Mouse (Mus musculus): ENCODE measurements around the gene Gng8. TPM values are rescaled to one million over a fixed set of nuclear protein-coding genes. Genes with fewer than 3 reads are reported as not detected.

Gene Gng8
- under 1 TPM; 0.37 to 0.71 TPM for total RNA-seq (2021)
- long read RNA-seq, experiment 1 = 0 reads
- long read RNA-seq, experiment 2 = 0 reads

DNA sequence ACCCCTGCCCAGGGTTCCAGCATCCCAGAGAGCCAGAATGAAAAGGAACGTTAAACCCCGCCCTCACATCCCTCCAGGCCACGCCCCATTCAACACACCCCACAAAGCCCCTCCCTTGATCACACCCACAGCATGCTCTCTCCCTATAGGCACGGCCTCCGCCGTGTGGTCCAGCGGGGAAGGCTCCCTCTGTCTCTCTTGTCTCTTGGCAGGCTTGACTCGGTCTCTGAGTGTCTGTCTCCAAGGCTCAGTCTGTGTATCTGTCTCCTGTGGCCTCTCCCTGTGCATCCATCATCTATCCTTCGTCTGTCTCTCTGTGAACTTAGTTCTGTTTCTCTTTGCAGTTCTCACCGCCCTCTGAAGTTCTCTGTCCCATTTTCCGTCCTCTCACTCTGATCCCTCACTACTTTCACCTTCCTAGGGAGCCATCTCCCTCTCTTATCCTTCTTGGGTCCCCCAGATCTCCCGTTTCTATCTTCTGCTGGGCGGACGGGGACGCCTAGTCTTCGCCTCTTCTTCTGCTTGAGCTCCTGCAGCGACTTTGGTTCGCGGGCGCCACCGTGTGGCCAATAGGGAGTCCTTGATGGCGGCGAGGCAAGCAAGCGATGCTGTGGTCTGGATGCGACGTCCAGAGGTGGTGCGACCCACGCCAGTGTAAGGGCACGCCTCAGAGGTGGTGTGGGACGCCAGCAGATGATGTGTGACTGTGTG, at the start of gene Gng8:
Gene Gng8, plus strand, starts transcription at position 146 of the 711 bp plus-strand sequence.
- peak; percentile 87 for DNase-seq (ENCODE audit: low spot score)

DNA sequence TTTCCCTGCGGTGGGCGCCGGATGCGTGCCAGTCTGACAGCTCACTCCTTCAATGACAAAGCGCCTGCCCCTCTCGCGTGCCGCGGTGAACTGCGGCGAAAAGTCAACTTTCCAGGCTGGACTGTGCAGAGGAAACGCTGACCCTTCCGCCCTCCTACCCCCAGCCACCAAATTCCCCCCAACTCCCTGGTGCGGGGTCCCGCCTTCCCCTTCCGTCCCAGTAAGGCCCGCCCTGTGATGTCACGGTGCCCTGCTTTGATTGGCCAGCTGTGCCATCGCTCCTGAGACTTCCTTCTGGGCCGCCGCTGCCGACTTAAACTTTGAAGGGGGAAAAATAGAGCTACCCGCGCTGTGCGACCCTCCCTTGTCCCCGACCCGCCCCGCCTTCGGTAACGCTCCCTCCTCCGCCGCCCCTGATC, 48.9 kb upstream of the Gng8 start, which contains the start of gene Prkd2:
Gene Prkd2, plus strand, starts transcription at position 258 of the 419 bp plus-strand sequence.
- DNase-seq (ENCODE audit: low spot score) = peak; percentile 94

DNA sequence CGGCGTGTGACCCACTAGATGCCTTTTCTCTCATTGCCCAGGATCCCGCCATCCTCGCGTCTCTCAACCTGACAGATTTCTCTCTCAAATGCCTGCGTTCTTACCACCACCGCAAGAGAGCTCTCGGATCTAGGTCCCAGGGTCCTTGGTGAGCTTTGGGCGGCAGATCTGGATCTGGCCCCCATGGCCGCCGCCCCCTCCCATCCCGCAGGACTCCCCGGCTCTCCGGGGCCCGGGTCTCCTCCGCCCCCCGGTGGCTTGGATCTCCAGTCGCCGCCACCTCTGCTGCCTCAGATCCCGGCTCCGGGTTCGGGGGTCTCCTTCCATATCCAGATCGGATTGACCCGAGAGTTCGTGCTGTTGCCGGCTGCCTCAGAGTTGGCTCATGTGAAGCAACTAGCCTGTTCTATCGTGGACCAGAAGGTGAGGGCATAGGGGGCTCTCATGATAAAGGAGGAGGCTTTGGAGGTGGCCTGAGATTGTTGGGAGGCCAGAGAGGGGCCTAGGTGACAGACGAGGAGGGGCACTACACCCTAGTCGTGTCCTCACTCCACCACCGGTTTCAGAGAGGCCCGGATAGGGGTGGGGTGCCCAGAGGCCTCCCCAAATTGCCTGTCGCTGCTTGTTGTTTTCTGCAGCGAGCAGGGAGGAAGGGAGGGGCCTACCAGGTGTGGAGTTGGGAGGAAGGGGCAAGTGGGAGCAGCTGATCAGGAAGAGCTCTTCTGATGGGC, 48.0 kb upstream of the Gng8 start:
- peak; percentile 25 for DNase-seq (ENCODE audit: low spot score)

DNA sequence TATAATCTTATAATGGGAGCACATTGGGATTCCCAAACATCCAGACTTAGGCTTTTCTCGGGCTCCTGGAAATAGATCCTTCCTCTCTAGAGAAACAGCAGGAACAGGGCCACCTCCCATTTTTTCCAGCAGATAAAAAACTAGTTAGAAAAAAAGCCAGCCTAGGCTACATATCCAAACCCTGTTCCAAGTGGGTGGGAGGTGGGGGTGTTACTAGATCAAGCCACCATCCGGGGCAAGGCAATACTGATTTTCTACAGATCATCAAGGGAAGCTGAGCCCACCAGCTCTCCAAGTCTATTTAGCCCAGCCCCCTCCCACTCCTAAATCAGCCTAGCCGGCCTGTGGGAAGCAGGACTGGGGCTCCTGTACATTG, 46.9 kb upstream of the Gng8 start:
- DNase-seq (ENCODE audit: low spot score) = no peak

DNA sequence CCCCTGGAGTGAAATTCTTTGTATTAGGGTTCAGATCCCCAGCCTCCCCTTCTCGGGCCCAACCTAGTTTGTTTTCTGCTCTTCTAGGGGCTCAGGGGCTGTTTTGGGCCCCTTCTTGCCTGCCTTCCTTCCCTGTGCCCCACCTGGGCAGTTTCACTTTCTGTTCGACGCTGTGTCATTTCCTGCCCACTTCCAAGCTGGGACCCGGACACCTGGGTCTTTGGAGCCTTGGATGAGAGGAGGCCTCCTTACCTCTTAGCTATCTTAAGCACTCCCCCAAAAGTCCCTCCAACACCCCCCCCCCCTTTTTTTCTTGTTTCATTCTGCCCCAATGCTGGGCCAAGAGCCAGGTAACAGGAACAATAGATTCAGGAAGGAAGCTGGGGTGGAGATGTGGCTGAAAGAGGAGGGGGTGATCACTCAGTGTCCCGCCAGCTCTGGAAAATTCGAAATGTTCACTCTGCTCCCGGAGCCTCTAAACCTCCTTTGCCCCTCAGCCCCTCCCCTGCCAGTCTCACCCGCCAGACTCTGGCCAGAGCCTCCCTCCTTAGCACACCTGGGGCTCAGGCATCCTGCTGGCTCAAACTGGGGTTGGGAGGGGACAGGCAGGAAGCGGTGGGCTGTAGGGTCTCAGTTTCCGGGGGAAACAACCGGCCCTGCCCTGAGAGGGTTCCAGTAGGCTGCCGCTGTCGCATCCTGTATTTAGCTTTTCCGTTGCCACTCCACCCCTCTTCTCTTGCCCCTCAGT, 46.3 kb upstream of the Gng8 start:
- peak; percentile 25 for DNase-seq (ENCODE audit: low spot score)

DNA sequence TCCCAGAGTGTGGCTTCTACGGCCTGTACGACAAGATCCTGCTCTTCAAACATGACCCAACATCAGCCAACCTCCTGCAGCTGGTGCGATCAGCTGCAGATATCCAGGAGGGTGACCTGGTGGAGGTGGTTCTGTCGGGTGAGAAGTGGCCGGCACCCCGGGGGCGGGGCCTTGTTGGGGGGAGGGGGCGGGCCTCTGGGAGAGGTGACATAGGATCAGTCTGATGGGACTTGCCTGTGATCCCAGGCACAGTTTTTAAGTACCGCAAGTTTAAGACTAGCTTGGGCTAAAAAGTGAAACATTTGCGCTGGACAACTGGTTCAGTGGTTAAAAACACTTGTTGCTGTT, 45.8 kb upstream of the Gng8 start:
- DNase-seq (ENCODE audit: low spot score) = no peak

DNA sequence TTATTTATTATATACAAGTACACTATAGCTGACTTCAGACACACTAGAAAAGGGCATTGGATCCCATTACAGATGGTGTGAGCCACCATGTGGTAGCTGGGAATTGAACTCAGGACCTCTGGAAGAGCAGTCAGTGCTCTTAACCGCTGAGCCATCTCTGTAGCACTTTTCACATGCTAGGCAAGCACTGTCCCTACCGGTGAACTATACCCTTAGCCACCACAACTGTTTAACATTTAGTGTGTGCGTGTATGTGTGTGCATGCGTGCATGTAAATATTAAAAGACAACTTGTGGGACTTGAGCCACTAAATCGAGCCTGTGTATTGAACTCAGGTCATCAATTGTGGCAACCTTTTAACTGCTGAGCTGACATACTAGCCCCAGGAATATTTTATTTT, 44.8 kb upstream of the Gng8 start:
- DNase-seq (ENCODE audit: low spot score) = no peak

DNA sequence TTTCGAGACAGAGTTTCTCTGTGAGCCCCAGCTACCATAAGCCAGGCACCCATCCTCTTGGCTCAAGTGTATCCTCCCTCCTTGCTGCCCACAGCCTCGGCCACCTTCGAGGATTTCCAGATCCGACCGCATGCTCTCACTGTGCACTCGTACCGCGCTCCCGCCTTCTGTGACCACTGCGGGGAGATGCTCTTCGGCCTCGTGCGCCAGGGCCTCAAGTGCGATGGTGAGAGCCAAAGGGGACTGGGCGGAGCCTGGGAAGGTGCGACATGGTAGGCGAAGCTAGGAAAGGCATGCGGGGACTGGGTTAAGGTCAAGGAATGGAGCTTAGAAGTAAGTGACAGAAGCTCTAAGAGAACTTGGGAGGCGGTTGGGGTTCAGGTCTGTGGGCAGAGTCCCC, 44.1 kb upstream of the Gng8 start:
- no peak for DNase-seq (ENCODE audit: low spot score)

DNA sequence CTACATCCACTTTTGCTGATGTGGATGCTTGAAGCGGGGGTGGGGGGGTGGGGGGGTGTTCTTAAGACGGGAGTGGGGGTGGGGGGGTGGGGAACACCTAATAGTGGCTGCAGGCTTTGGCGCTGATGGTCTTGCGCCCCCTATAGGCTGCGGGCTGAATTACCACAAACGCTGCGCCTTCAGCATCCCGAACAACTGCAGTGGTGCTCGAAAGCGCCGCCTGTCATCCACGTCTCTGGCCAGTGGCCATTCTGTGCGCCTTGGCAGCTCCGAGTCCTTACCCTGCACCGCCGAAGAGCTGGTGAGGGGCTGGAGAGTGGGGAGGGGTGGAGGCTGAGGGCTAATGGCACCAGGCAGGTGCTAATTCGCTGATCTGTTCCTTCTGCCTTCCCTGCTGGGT, 43.0 kb upstream of the Gng8 start:
- peak; percentile 57 for DNase-seq (ENCODE audit: low spot score)

DNA sequence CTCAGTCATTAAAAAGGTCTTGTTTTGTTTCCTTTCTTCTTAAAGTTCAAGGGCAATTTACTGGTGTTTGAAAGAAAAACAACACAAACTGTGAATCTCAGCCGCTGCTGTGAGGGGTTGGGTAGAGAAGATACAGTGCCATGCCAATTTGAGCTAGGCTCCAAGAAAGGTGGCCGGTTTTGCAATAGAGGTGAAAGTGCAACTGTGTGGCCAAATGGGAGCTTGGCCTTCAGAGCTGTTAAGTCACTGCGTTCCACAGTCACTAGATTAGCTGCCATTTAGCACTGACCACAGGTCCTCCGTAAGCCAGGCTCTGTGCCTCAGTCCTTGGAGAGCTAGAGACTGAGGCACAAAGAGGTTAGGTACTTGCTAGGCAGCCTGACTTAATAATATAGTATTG, 40.0 kb upstream of the Gng8 start:
- no peak for DNase-seq (ENCODE audit: low spot score)

DNA sequence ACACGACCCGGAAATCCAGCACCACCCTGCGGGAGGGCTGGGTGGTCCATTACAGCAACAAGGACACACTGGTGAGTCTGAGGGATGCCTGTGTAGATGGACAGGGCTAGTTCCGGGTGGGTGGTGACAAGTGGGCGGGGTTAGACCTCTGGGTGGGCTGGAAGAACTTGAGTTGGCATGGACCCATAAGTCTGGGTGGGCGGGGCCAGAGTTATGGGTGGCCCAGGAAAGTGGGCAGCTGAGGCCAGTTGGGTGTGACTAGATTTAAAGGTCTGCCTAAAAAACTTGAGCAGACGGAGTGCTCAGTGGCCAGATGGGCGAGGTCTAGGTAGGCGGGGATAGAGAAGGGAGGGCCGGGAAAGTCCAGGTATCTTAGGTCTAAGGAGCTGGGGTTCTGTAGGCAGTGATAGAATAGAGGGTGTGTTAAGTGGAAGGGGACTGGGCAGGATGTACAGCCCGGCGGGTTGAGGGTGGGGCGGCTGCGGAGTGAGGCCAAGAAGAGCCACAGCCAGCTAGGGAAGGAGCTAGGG, 38.2 kb upstream of the Gng8 start:
- DNase-seq (ENCODE audit: low spot score) = no peak

DNA sequence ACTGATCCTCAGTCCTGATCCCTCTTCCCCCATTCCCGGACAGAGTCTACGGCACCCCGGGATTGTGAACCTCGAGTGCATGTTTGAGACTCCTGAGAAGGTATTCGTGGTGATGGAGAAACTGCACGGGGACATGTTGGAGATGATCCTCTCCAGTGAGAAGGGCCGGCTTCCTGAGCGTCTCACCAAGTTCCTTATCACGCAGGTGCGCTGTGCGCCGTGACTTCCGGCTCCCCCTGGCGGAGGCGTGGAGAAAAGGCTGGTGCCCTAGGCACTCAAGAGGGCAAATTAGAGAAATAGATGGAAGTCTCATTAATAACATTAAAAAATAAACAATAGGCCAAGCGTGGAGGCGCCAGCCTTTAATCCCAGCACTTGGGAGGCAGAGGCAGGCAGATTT, 33.2 kb upstream of the Gng8 start:
- DNase-seq (ENCODE audit: low spot score) = no peak

DNA sequence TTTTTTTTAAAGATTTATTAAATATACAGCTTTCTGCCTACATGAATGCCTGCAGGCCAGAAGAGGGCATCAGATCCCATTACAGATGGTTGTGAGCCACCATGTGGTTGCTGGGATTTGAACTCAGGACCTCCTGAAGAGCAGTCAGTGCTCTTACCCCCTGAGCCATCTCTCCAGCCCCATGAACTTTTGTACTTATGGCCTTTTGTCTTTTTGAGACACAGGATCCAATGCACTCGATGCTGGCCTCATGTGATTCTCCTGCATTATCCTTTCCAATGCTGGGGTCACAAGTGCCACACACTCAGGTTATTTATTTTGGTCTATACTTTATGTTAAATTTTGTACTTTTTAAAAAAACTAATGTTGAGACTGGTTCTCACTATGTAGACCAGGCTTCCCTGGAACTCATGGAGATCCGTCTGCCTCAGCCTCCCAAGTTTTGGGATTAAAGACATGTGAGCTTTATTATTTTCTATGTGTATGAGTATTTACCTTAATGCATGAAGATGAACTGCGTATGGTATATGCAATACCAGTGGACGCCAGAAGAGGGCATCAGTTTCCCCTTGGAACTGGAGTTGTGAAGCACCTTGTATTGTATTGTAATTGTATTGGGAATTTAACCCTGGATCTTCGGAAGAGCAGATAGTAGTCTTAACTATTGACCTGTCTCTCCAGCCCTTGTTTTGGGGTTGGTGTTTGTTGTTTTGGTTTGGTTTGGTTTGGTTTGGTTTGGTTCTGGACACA, 31.5 kb upstream of the Gng8 start:
- DNase-seq (ENCODE audit: low spot score) = no peak

DNA sequence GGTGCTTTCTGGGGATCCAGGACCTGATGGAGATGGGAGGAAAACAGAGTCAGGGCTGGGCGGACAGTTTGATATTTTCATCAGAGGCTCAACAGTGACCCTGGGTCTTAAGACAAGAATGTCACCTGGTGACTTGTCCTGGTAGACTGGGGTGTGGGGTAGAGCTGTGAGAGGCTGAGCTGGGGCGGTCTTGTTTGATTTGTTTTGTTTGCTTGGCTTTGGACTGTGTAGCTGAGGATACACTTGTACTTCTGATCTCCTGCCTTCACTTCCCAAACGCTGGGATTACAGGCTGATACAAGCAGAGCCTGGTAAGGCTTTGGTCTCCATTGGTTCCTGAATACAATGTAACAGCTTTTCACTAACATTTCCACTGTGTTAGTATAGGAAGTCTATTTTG, 24.1 kb upstream of the Gng8 start:
- DNase-seq (ENCODE audit: low spot score) = no peak

DNA sequence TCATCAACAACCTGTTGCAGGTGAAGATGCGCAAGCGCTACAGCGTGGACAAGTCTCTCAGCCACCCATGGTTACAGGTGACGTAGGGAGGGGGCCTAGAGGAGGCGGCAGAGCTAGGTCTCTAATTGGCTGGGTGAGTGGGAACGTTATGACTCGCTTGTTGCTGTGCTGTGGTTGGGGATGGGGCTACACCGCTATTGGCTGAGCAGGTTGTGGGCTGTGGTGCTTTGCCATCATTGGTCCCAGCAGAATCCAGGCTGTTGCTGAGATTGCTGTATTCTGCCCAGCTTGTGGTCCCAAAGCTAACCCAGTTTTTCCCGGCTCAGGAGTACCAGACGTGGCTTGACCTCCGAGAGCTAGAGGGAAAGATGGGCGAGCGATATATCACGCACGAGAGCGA, 22.1 kb upstream of the Gng8 start:
- DNase-seq (ENCODE audit: low spot score) = no peak

DNA sequence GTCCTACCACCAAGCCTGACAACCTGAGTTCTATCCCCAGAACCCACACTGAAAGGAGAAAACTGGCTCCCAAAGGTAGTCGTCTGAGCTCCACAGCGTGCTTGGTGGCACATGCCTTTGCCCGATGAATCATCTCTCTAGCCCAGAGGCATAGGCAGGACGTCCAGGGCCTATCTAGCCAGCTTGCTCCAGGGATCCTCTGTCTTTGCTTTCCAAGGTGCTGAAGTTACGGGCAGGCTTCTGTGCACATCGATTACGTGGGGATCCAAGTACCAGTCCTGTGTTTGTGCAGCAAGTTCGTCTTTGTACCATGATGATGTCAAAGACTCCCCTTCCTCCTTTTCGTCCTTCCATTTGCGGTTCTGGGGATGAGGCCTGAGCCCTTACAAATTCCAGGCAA, 20.0 kb upstream of the Gng8 start:
- DNase-seq (ENCODE audit: low spot score) = no peak

DNA sequence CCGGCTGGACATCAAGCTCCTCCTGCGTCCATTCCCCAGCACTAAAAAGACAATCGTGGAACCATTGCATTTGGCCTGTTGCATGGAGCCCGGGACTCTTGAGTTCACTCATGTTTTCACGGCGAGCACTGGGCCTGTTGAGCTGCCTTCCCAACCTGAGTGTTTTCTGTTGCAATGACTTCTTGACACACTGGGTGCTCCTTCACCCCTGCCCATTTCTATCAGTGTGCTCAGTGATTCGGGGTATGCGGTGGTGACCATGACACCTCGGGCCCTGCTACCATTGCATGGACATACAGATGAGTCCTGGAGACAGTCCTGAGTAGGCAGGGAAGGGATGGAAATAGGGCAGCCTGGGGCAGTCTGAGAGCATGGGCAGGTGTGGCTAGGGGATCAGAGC, 19.1 kb upstream of the Gng8 start:
- DNase-seq (ENCODE audit: low spot score) = no peak

DNA sequence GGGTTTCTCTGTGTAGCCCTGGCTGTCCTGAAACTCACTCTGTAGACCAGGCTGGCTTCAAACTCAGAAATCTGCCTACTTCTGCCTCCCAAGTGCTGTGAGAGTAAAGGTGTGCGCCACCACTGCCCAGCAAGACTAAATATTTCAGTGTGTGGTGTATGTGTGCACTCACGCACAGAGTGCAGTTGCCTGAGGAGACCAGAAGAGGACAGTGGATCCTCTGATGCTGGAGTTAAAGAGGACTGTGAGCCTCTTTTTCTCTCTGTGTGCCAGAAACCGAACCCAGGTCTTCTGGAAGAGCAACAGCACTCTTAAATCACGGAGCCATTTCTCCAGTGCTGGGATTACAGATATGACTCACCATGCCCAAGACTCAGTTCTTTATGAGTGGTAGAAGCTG, 18.2 kb upstream of the Gng8 start:
- DNase-seq (ENCODE audit: low spot score) = no peak

DNA sequence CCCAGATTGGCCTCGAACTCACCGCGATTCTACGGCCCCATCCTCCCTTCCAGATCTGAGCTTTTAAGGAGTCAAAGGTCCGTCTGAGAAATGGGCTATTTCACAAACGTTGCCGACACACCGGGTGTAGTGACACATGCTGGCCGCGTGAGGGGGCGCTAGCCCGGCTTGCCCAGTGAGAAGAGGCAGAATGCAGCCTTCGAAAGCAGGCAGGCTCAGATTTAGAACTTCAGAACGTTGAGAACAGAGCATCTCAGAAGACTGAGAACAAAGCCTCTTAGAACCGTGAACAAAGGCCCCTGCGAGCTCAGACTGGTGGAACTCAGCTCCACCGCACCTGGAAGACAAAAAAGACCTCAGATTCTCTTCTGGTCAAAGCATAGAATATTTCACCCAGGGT, 17.4 kb upstream of the Gng8 start:
- peak; percentile 86 for DNase-seq (ENCODE audit: low spot score)

DNA sequence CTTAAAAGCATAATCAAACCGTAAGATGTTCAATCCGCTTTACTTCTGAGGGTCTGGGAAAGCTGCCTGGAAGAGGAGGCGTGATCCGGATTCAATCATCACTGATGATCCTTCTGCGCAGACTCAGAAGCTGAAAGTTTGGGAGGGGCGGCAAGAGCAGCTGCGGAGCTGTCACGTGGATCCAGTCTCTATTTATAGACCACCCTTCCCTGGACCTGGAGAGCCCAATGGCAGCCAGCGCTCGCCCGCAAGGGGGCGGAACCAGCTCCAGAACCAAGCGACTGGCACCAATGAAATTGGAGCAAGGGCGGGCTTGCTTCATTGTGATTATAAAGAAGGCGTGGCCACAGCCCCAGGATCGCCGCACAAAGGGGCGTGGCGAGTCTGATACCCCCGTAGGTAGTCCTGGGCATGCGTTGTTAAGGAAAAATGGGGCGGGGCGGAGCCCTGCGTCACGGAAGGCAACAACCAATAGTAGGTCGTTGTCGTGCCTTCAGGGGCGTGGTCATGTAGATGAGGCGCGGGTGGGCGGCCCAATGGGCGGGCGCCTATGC, 16.8 kb upstream of the Gng8 start:
- peak; percentile 100 for DNase-seq (ENCODE audit: low spot score)

DNA sequence AGATGAGACGGTGACA, 16.5 kb upstream of the Gng8 start, which contains the start of gene Dact3:
Gene Dact3, plus strand, starts transcription at position 8 of the 16 bp plus-strand sequence.
- no peak for DNase-seq (ENCODE audit: low spot score)

DNA sequence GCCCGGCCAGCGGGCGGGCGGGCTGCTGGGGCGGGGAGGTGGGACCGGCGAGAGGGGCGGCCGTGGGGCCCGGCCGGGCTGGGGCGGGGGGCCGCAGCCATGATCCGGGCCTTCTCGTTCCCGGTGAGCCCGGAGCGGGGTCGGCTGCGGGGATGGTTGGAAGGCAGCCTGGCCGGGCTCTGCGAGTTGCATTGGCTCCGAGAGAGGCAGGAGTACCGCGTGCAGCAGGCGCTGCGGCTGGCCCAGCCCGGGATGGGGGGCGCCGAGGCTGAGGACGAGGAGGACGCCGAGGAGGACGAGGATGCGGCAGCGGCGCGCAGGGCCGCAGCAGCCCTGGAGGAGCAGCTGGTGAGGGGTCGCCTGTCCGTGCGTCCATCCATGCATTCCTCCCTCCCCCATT, 16.3 kb upstream of the Gng8 start:
- DNase-seq (ENCODE audit: low spot score) = no peak

Measured in gastrocnemius, adult 18-20 months (tissue).